Mouse (Mus musculus) cerebellum, adult 2 months (tissue): ENCODE results near the gene Rbpjl. TPM values are rescaled to one million over a fixed set of nuclear protein-coding genes. Genes with fewer than 3 reads are reported as not detected.

Experiments
- DNase-seq, 2 experiments: peaks; one replicate each; pipeline ENCODE4 v3.0.0; 2021
- H3K27ac ChIP-seq: fragments of 200-500 bp; 2 replicates; pipeline ENCODE4 v1.5.1; 2012; ENCODE audit warnings: low read length, control low read depth, inconsistent platforms; ENCODE audit not compliant: insufficient read depth
- H3K27me3 ChIP-seq: fragments of 200-500 bp; 2 replicates; pipeline ENCODE4 v1.6.1; 2012; ENCODE audit warnings: inconsistent platforms, mild to moderate bottlenecking, low read length, moderate library complexity; ENCODE audit not compliant: control insufficient read depth, insufficient read depth
- H3K4me1 ChIP-seq: fragments of 200-500 bp; 2 replicates; pipeline ENCODE4 v1.6.1; 2011; ENCODE audit warnings: low read length; ENCODE audit not compliant: control insufficient read depth, insufficient read depth
- H3K4me3 ChIP-seq: fragments of 200-500 bp; replicated peaks from 2 replicates; pipeline ENCODE3; 2011; ENCODE audit warnings: mild to moderate bottlenecking, low read depth, low read length, control low read depth; ENCODE audit not compliant: insufficient read depth
- CTCF ChIP-seq: fragments of 200-500 bp; IDR thresholded peaks from 2 replicates; pipeline ENCODE4 v1.5.1; 2011; ENCODE audit warnings: low read depth, mild to moderate bottlenecking, control low read depth, low read length, moderate library complexity, borderline replicate concordance; ENCODE audit not compliant: insufficient read depth
- POLR2A ChIP-seq: fragments of 200-500 bp; IDR thresholded peaks from 2 replicates; pipeline ENCODE4 v1.6.1; 2011; ENCODE audit warnings: low read length, control low read depth, borderline replicate concordance; ENCODE audit not compliant: insufficient read depth
- WGBS: fragments of 180-500 bp; shearing (Covaris S2); methylation state at CpG from one replicate; pipeline ENCODE4 v1.1.7; 2018; 5-methylcytosine and 5-hydroxymethylcytosine counted together
- polyA plus RNA-seq: library from polyadenylated mRNA; depleted of rRNA; stranded (reverse); fragments of >200 nt; gene quantifications from 2 replicates; pipeline ENCODE4 v1.2.3, GENCODE M21; 2012

Rbpjl gene
- polyA plus RNA-seq, 1 experiment: 0.34 TPM

GRCm38 (mm10) chr2:164403396-164404081 lies 598 bp downstream of the Rbpjl start:
- WGBS: 16% methylated on average over 14 of the region's 14 CpGs
- TF ChIP-seq POLR2A: no peak

DNA sequence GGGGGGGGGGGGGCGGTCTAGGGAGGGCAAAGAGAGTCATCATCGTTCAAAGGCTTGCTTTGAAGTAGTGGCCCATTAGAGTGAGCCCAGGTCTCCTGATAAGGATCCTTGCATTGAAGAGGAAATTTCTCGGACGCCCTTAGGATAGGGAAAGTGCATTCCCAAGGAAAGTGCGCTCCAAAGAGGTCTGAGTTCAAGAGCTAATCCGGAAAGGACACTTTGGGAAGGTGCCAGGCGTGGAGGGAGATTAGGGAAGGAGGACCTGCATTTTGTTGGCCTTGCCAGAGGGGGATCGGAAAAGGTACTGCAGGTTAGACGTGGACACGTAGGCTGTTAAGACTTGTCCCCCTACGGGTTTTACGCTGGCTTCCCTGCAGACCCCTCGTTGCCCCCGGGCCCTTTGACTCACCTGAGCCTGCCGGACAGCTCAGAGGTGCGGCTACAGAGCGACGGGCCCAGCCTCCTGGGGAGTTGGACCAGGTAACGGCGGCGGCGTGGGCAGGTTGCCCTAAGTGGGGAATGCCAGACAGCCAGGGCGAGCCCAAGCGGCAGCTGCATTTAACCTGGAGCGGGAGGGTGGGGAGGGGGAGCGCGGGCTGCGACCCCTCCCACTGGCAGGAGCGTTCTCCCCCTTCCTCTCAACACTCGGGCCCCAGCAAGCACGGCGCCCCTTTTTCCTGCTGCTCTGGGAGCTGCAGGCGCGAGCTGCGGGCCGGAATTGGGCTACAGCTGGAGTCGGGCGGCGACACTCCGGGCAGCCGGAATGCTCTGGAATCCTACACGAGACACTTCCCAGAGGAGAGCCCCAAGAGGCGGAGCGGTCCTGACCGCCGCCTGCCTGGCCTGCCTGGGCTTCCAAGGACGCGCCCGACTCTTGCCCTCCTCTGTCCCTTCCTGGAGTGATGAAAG lies 1.4 kb downstream of the Rbpjl start:
- 3% methylated on average over 44 of the region's 49 CpGs for WGBS
- no peaks in the 10 kb centered on the region; the same call in 1 of the 2 replicates for H3K27me3 ChIP-seq
- DNase-seq: no peak
- H3K4me3 ChIP-seq: no peak overlapping the region
- H3K4me1 ChIP-seq: no peaks in the 10 kb centered on the region
- no peak overlapping the region for H3K27ac ChIP-seq
- TF ChIP-seq CTCF: no peak
- TF ChIP-seq POLR2A: no peak

More at GRCm38 (mm10) chr2:164403396-164404081, 598 bp downstream of the Rbpjl start:
- no peak for DNase-seq
- no peak overlapping the region for H3K4me3 ChIP-seq
- H3K27ac ChIP-seq: no peak overlapping the region
- H3K27me3 ChIP-seq: no peaks in the 10 kb centered on the region; the same call in 1 of the 2 replicates
- no peaks in the 10 kb centered on the region for H3K4me1 ChIP-seq

GRCm38 (mm10) chr2:164405060-164405459 lies 2.1 kb downstream of the Rbpjl start, which contains the start of gene Matn4:
TSS of gene Matn4 (minus strand) at chr2:164405160.
- H3K4me1 ChIP-seq: no peaks in the 10 kb centered on the region
- TF ChIP-seq POLR2A: no peak
- no peak for TF ChIP-seq CTCF
- no peaks in the 10 kb centered on the region; the same call in 1 of the 2 replicates for H3K27me3 ChIP-seq
- no peak within 1 kb of the TSS for H3K4me3 ChIP-seq
- DNase-seq: no peak
- WGBS: 21% methylated on average over 9 of the region's 9 CpGs
- no peak within 1 kb of the TSS for H3K27ac ChIP-seq

DNA sequence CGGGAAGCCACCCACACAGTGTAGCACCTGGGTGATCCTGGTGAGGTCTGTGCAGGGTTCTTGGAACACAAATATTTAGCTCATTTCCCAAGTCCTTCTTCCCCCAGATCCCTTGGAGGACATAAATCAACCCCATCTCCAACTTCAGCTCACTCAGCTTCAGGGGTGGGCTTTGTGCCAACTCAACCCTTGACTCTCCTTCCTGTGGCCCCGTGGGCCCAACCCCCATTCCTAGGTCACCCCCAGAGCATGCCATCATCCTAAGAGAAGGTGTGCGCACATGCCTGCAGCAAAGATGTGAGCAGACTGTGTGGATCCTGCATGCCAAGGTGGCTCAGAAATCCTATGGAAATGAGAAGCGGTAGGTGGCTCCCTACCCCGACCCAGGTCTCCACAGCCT lies 2.6 kb downstream of the Rbpjl start:
- DNase-seq: no peak
- Histone ChIP-seq H3K4me3 (no peak overlapping the region), H3K4me1 (no peaks in the 10 kb centered on the region), H3K27me3 (no peaks in the 10 kb centered on the region; the same call in 1 of the 2 replicates), H3K27ac (no peak overlapping the region)
- no peak for TF ChIP-seq CTCF
- TF ChIP-seq POLR2A: no peak
- WGBS: 43% methylated on average over 5 of the region's 5 CpGs

DNA sequence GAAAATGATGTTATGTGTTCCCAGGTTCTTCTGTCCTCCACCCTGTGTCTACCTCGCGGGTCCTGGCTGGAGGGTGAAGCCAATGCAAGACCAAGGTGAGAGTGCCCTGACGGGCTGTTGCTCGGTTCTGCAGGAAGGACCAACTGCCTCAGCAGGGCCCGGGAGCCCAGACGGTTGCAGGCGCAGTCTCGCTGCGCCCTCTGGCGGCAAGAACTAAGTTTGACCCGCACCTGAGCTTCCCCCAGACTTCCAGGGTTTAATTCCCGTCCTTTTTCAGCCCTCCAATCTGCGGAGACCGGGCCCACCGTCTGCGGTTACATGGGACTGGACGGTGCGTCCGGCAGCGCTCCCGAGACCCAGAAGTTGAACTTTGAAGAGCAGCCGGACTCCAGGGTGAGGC lies 4.8 kb downstream of the Rbpjl start:
- H3K27me3 ChIP-seq: no peaks in the 10 kb centered on the region; the same call in 1 of the 2 replicates

DNA sequence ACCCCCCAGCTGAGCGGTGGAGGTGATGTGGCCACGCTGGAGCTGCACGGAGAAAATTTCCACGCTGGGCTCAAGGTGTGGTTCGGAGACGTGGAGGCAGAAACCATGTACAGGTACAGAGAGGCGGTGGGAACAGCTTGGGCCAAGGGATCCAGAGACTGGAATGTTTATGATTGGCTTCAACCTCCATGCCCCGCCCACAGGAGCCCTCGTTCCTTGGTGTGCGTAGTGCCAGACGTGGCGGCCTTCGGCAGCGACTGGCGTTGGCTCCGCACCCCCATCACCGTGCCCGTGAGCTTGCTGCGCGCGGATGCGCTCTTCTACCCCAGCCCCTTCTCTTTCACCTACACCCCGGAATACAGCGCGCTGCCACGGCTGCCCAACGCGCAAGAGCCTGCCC lies 11.2 kb downstream of the Rbpjl start:
- DNase-seq: no peak
- WGBS: 27% methylated on average over 28 of the region's 28 CpGs
- Histone ChIP-seq H3K27me3 (no peaks in the 10 kb centered on the region), H3K4me3 (no peak overlapping the region), H3K4me1 (no peaks in the 10 kb centered on the region), H3K27ac (no peak overlapping the region)
- TF ChIP-seq POLR2A (no peak), CTCF (no peak)

More for the DNA sequence above, 4.8 kb downstream of the Rbpjl start:
- WGBS: under 1% methylated on average over 22 of the region's 22 CpGs
- Histone ChIP-seq H3K4me3 (no peak overlapping the region), H3K4me1 (no peaks in the 10 kb centered on the region), H3K27ac (no peak overlapping the region)
- DNase-seq: peak; percentile 56 to 70
- no peak for TF ChIP-seq POLR2A
- TF ChIP-seq CTCF: peak; percentile 82

GRCm38 (mm10) chr2:164414581-164414980 lies 11.6 kb downstream of the Rbpjl start:
- Histone ChIP-seq H3K27me3 (no peaks in the 10 kb centered on the region), H3K4me3 (no peak overlapping the region), H3K27ac (no peak overlapping the region), H3K4me1 (no peaks in the 10 kb centered on the region)
- DNase-seq: no peak
- no peak for TF ChIP-seq POLR2A
- TF ChIP-seq CTCF: no peak
- WGBS: 73% methylated on average over 10 of the region's 10 CpGs

GRCm38 (mm10) chr2:164417198-164417597 lies 14.3 kb downstream of the Rbpjl start:
- Histone ChIP-seq H3K27me3 (no peaks in the 10 kb centered on the region), H3K4me1 (no peaks in the 10 kb centered on the region), H3K27ac (no peak overlapping the region), H3K4me3 (no peak overlapping the region)
- TF ChIP-seq POLR2A (no peak), CTCF (peak; percentile 60; the same call in 1 of the 2 replicates)
- no peak for DNase-seq
- WGBS: 2% methylated on average over 2 of the region's 2 CpGs
